Comparison of ENCODE assay signal across 8 mouse cellular contexts in the genomic region with DNA sequence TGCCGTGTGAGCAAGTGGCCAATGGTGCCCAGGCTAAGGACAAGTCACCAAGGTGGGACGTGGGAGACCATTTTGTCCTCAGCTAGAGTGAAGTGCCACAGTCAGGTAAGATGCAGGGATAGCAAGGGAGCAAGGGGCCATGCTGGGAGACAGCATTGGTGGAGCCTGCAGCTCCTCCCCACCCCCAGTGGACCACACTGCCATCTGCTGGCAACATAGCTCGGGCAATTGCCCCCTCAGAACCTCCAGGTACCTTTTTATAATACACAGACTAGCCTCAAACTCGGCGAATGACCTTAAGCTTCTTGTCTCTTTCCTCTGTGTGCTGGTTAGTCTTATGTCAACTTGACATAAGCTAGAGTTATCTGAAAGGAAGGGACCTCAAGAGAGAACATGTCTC.
DNase-seq lines count a peak whose midpoint lies in the region; ATAC-seq and TF ChIP-seq lines count a peak whose summit lies in the region.

No protein-coding gene starts in this region.

- no peak overlapping the region for H3K9ac ChIP-seq in heart, adult 2 months (ENCODE audit: low read depth, low read length)
- H3K9ac ChIP-seq in heart, embryonic 12.5 days = no peak overlapping the region
- H3K9ac ChIP-seq in liver, postnatal 0 days (replicated peaks) = no peak overlapping the region

- no peak for TF ChIP-seq EP300 in heart, adult 2 months (IDR thresholded peaks at IDR 0.05; ENCODE audit: insufficient read depth, low read depth, low read length)
- no peak for TF ChIP-seq EP300 in liver, postnatal 0 days (IDR thresholded peaks at IDR 0.05; ENCODE audit: low read depth)

- H3K4me1 ChIP-seq in heart, adult 2 months (ENCODE audit: control insufficient read depth, insufficient read depth, low read length) = no peaks in the 10 kb centered on the region
- H3K4me1 ChIP-seq in heart, embryonic 12.5 days (replicated peaks) = no peaks in the 10 kb centered on the region
- H3K4me1 ChIP-seq in liver, postnatal 0 days (ENCODE audit: insufficient read depth) = peaks cover 27% of the 10 kb centered on the region
- H3K4me1 ChIP-seq in thymus, adult 2 months (replicated peaks; ENCODE audit: control insufficient read depth, insufficient read depth, low read length) = peaks cover 37% of the 10 kb centered on the region

- no peak overlapping the region for H3K4me2 ChIP-seq in heart, embryonic 12.5 days
- H3K4me2 ChIP-seq in liver, postnatal 0 days (ENCODE audit: low read depth, low read length) = no peak overlapping the region

- ATAC-seq in heart, embryonic 12.5 days (ENCODE audit: insufficient number of reproducible peaks, low FRiP score) = no peak
- ATAC-seq in liver, postnatal 0 days = no peak

- H3K36me3 ChIP-seq in heart, adult 2 months (ENCODE audit: control insufficient read depth, insufficient read depth, low read length) = no peaks in the 10 kb centered on the region
- no peaks in the 10 kb centered on the region for H3K36me3 ChIP-seq in heart, embryonic 12.5 days
- no peaks in the 10 kb centered on the region for H3K36me3 ChIP-seq in liver, postnatal 0 days (replicated peaks; ENCODE audit: insufficient read depth, low read length)
- H3K36me3 ChIP-seq in thymus, adult 2 months (ENCODE audit: control insufficient read depth, insufficient read depth, low read length) = no peaks in the 10 kb centered on the region

- no peak overlapping the region for H3K4me3 ChIP-seq in heart, adult 2 months
- no peak overlapping the region for H3K4me3 ChIP-seq in heart, embryonic 12.5 days
- H3K4me3 ChIP-seq in liver, postnatal 0 days (ENCODE audit: low read depth, low read length) = no peak overlapping the region
- no peak overlapping the region for H3K4me3 ChIP-seq in thymus, adult 2 months (ENCODE audit: control insufficient read depth, insufficient read depth, low read length)

- peak; percentile 76 for TF ChIP-seq CTCF in heart, adult 2 months (IDR thresholded peaks at IDR 0.05)
- TF ChIP-seq CTCF in liver, postnatal 0 days (IDR thresholded peaks at IDR 0.05; ENCODE audit: low read depth) = peak; percentile 75
- peak; percentile 65; the same call in 1 of the 2 replicates for TF ChIP-seq CTCF in thymus, adult 2 months (IDR thresholded peaks at IDR 0.05; ENCODE audit: borderline replicate concordance, control insufficient read depth, extremely low read depth, insufficient read depth, low read length, poor library complexity)

- no peak for TF ChIP-seq POLR2A in heart, adult 2 months (IDR thresholded peaks at IDR 0.05; ENCODE audit: insufficient read depth, low read depth, low read length)
- no peak for TF ChIP-seq POLR2A in thymus, adult 2 months (IDR thresholded peaks at IDR 0.05; ENCODE audit: control insufficient read depth, extremely low read depth, insufficient read depth, low read length, poor library complexity)

- H3K79me2 ChIP-seq in heart, adult 2 months (replicated peaks; ENCODE audit: control insufficient read depth, insufficient read depth, low read length) = no peaks in the 10 kb centered on the region

- DNase-seq in heart, adult 2 months = peak; percentile 32 to 59
- peak; percentile 27 to 46 for DNase-seq in CD8-positive naive resting alpha-beta T cell, adult 2 months (ENCODE audit: low read depth in 2 of 2, low spot score in 2 of 2)
- peak; percentile 29 for DNase-seq in brain, adult 2 months (ENCODE audit: low read depth, low spot score)
- DNase-seq in liver, postnatal 0 days = peak; percentile 71
- DNase-seq in thymus, adult 2 months = peak; percentile 78
- DNase-seq in embryo, embryonic 10.5 days (ENCODE audit: low spot score) = no peak
- DNase-seq in MN1 (ENCODE audit: low spot score) = no peak

- no peaks in the 10 kb centered on the region; the same call in 1 of the 2 replicates for H3K27me3 ChIP-seq in heart, adult 2 months (ENCODE audit: control insufficient read depth, insufficient read depth, low read length)
- 0 out of 2 replicates have a peak, but pooled peaks cover 4% of the 10 kb centered on the region for H3K27me3 ChIP-seq in heart, embryonic 12.5 days (replicated peaks)
- H3K27me3 ChIP-seq in liver, postnatal 0 days (ENCODE audit: insufficient read depth, low read length) = no peaks in the 10 kb centered on the region
- no peaks in the 10 kb centered on the region for H3K27me3 ChIP-seq in thymus, adult 2 months (ENCODE audit: control insufficient read depth, insufficient read depth, low read length)

- no peaks in the 10 kb centered on the region for H3K9me3 ChIP-seq in heart, embryonic 12.5 days (replicated peaks)
- H3K9me3 ChIP-seq in liver, postnatal 0 days (ENCODE audit: low read length) = no peaks in the 10 kb centered on the region

- intact Hi-C loops in heart, adult 2 months (cut with DNase I) = loop anchor here (2.0 kb wide), 2 partner anchors 290 to 530 kb away; no protein-coding TSS in a partner anchor

- H3K27ac ChIP-seq in heart, adult 2 months = no peak overlapping the region
- no peak overlapping the region for H3K27ac ChIP-seq in heart, embryonic 12.5 days (ENCODE audit: poor library complexity, severe bottlenecking)
- no peak overlapping the region for H3K27ac ChIP-seq in liver, postnatal 0 days (ENCODE audit: low read depth)
- no peak overlapping the region for H3K27ac ChIP-seq in thymus, adult 2 months (ENCODE audit: control insufficient read depth, insufficient read depth, low read length)

- 76% methylated on average over 5 of the region's 5 CpGs for WGBS in heart, adult 2 months
- WGBS in heart, embryonic 12.5 days = 70% methylated on average over 5 of the region's 5 CpGs
- WGBS in liver, postnatal 0 days (ENCODE audit: insufficient replicate concordance) = 57% methylated on average over 5 of the region's 5 CpGs
- WGBS in thymus, adult 2 months = 93% methylated on average over 5 of the region's 5 CpGs

Comparison
In these comparisons a context has a peak if more than half of its experiments do, and no peak if none do; other contexts are left out.
1. DNase-seq: peak in heart, adult 2 months (2 of 2), CD8-positive naive resting alpha-beta T cell, adult 2 months (2 of 2), brain, adult 2 months (single experiment), liver, postnatal 0 days (single experiment) and thymus, adult 2 months (single experiment); none in embryo, embryonic 10.5 days (single experiment) and MN1 (single experiment).
2. Peak in every context shown above with its lines, with median percentiles within 50 percentile points of each other: CTCF ChIP-seq.